Mouse (Mus musculus) liver, embryonic 15.5 days (tissue): ENCODE measurements around the gene Ptgis. TPM values are rescaled to one million over a fixed set of nuclear protein-coding genes. Genes with fewer than 3 reads are reported as not detected.
A peak's percentile ranks its signal among the peaks of the same experiment; 100 is the strongest.

Experiments
- ATAC-seq: fragments of 200-750 bp; cut with Nextera tagmentation; 2 replicates; pipeline ENCODE4 v1.8.0; 2017; ENCODE audit warnings: moderate number of reproducible peaks, mild to moderate bottlenecking, moderate library complexity; ENCODE audit not compliant: insufficient read depth
- H3K27ac ChIP-seq: fragments of 300-500 bp; sonication (generic); replicated peaks from 2 replicates; pipeline ENCODE4 v1.5.1; 2015; ENCODE audit warnings: mild to moderate bottlenecking, inconsistent platforms
- H3K27me3 ChIP-seq: fragments of 300-500 bp; sonication (generic); 2 replicates; pipeline ENCODE4 v1.6.1; 2015; ENCODE audit warnings: mild to moderate bottlenecking, inconsistent platforms
- H3K36me3 ChIP-seq: fragments of 300-500 bp; sonication (generic); replicated peaks from 2 replicates; pipeline ENCODE4 v1.6.1; 2015; ENCODE audit warnings: moderate library complexity, mild to moderate bottlenecking, inconsistent platforms
- H3K4me1 ChIP-seq: fragments of 300-500 bp; sonication (generic); replicated peaks from 2 replicates; pipeline ENCODE4 v1.6.1; 2015; ENCODE audit warnings: inconsistent platforms
- H3K4me2 ChIP-seq: fragments of 300-500 bp; sonication (generic); 2 replicates; pipeline ENCODE4 v1.6.1; 2015; ENCODE audit warnings: moderate library complexity, mild to moderate bottlenecking, inconsistent platforms
- H3K4me3 ChIP-seq: fragments of 300-500 bp; sonication (generic); replicated peaks from 2 replicates; pipeline ENCODE4 v1.5.1; 2015; ENCODE audit warnings: mild to moderate bottlenecking, inconsistent platforms
- H3K9ac ChIP-seq: fragments of 300-500 bp; sonication (generic); 2 replicates; pipeline ENCODE4 v1.6.1; 2015; ENCODE audit warnings: moderate library complexity, mild to moderate bottlenecking, inconsistent platforms
- H3K9me3 ChIP-seq: fragments of 300-500 bp; sonication (generic); replicated peaks from 2 replicates; pipeline ENCODE4 v1.6.1; 2016; ENCODE audit warnings: inconsistent platforms
- WGBS: fragments of 180-500 bp; shearing (Covaris S2); methylation state at CpG from one replicate; pipeline ENCODE4 v1.1.7; 2015; ENCODE audit warnings: mixed read lengths; ENCODE audit not compliant: insufficient replicate concordance; 5-methylcytosine and 5-hydroxymethylcytosine counted together
- polyA plus RNA-seq: library from polyadenylated mRNA; unstranded; fragments of >200 nt; fragmentation: Nextera tagmentation; extraction: Ambion mirVana; gene quantifications from 2 replicates; pipeline ENCODE4 v1.2.1, GENCODE M21; 2015

The Ptgis gene
- polyA plus RNA-seq, result 1.1 and 1.3 TPM in 2 replicates

- H3K9me3 ChIP-seq, result 0 out of 2 replicates have a peak, but pooled peaks cover 6% of the 10 kb centered on the region
These were observed at the start of gene Ptgis for GRCm38 (mm10) chr2:167240008-167240964. TSS of gene Ptgis (minus strand) at chr2:167240604.

GRCm38 (mm10) chr2:167281461-167281860 is 41.1 kb upstream of the Ptgis start:
- WGBS, result 80% methylated on average over 13 of the region's 13 CpGs

More at GRCm38 (mm10) chr2:167240008-167240964, at the start of gene Ptgis:
- WGBS, result 4% methylated on average over 45 of the region's 45 CpGs
- ATAC-seq, result no peak
- H3K4me3 ChIP-seq, result peak within 1 kb of the TSS; percentile 15
- H3K36me3 ChIP-seq, result no peaks in the 10 kb centered on the region
- peak within 1 kb of the TSS; percentile 30 for H3K4me2 ChIP-seq
- no peak within 1 kb of the TSS for H3K9ac ChIP-seq
- H3K27ac ChIP-seq, result no peak within 1 kb of the TSS
- peaks cover 51% of the 10 kb centered on the region for H3K27me3 ChIP-seq
- peaks cover 4% of the 10 kb centered on the region; the same call in 1 of the 2 replicates for H3K4me1 ChIP-seq

GRCm38 (mm10) chr2:167280986-167281310 is 40.5 kb upstream of the Ptgis start:
- Histone ChIP-seq H3K4me1 (no peaks in the 10 kb centered on the region; the same call in 1 of the 2 replicates), H3K4me3 (no peak overlapping the region), H3K9me3 (no peaks in the 10 kb centered on the region), H3K4me2 (no peak overlapping the region), H3K27me3 (peaks cover 8% of the 10 kb centered on the region; the same call in 1 of the 2 replicates), H3K27ac (no peak overlapping the region), H3K36me3 (no peaks in the 10 kb centered on the region), H3K9ac (no peak overlapping the region)
- WGBS, result 71% methylated on average over 4 of the region's 4 CpGs
- ATAC-seq, result no peak

More at GRCm38 (mm10) chr2:167281461-167281860, 41.1 kb upstream of the Ptgis start:
- ATAC-seq, result no peak
- Histone ChIP-seq H3K9me3 (no peaks in the 10 kb centered on the region), H3K27ac (no peak overlapping the region), H3K36me3 (no peaks in the 10 kb centered on the region), H3K4me3 (no peak overlapping the region), H3K4me2 (no peak overlapping the region), H3K4me1 (no peaks in the 10 kb centered on the region; the same call in 1 of the 2 replicates), H3K27me3 (peaks cover 8% of the 10 kb centered on the region; the same call in 1 of the 2 replicates), H3K9ac (no peak overlapping the region)

GRCm38 (mm10) chr2:167280090-167280985 is 39.9 kb upstream of the Ptgis start:
- no peaks in the 10 kb centered on the region for H3K36me3 ChIP-seq
- H3K4me1 ChIP-seq, result no peaks in the 10 kb centered on the region; the same call in 1 of the 2 replicates
- H3K27me3 ChIP-seq, result peaks cover 8% of the 10 kb centered on the region; the same call in 1 of the 2 replicates
- no peak overlapping the region for H3K4me3 ChIP-seq
- H3K9me3 ChIP-seq, result no peaks in the 10 kb centered on the region
- ATAC-seq, result no peak
- 38% methylated on average over 26 of the region's 26 CpGs for WGBS
- no peak overlapping the region for H3K27ac ChIP-seq
- H3K4me2 ChIP-seq, result no peak overlapping the region
- no peak overlapping the region for H3K9ac ChIP-seq

GRCm38 (mm10) chr2:167278751-167279526 is 38.5 kb upstream of the Ptgis start:
- Histone ChIP-seq H3K27ac (no peak overlapping the region), H3K36me3 (no peaks in the 10 kb centered on the region), H3K4me1 (no peaks in the 10 kb centered on the region; the same call in 1 of the 2 replicates), H3K9ac (no peak overlapping the region), H3K4me3 (no peak overlapping the region), H3K27me3 (peaks cover 8% of the 10 kb centered on the region; the same call in 1 of the 2 replicates), H3K4me2 (no peak overlapping the region), H3K9me3 (no peaks in the 10 kb centered on the region)
- 0 out of 2 replicates have a peak, but pooled peaks have one; percentile 34 for ATAC-seq
- 48% methylated on average over 17 of the region's 17 CpGs for WGBS

- Histone ChIP-seq H3K9ac (no peak overlapping the region), H3K4me3 (no peak overlapping the region), H3K4me2 (no peak overlapping the region), H3K27ac (no peak overlapping the region), H3K9me3 (no peaks in the 10 kb centered on the region), H3K36me3 (no peaks in the 10 kb centered on the region), H3K27me3 (peaks cover 8% of the 10 kb centered on the region; the same call in 1 of the 2 replicates), H3K4me1 (no peaks in the 10 kb centered on the region; the same call in 1 of the 2 replicates)
- WGBS, result 59% methylated on average over 7 of the region's 7 CpGs
- ATAC-seq, result no peak
These were observed 37.6 kb upstream of the Ptgis start for GRCm38 (mm10) chr2:167278011-167278410.

- no peaks in the 10 kb centered on the region for H3K9me3 ChIP-seq
- WGBS, result 67% methylated on average over 13 of the region's 13 CpGs
These were observed 36.6 kb upstream of the Ptgis start for GRCm38 (mm10) chr2:167277026-167277425.

GRCm38 (mm10) chr2:167275856-167276255 is 35.5 kb upstream of the Ptgis start:
- no peaks in the 10 kb centered on the region; the same call in 1 of the 2 replicates for H3K4me1 ChIP-seq
- H3K9me3 ChIP-seq, result no peaks in the 10 kb centered on the region
- H3K36me3 ChIP-seq, result no peaks in the 10 kb centered on the region
- H3K4me2 ChIP-seq, result no peak overlapping the region
- H3K27ac ChIP-seq, result no peak overlapping the region
- 62% methylated on average over 10 of the region's 10 CpGs for WGBS
- H3K27me3 ChIP-seq, result peaks cover 8% of the 10 kb centered on the region; the same call in 1 of the 2 replicates
- no peak overlapping the region for H3K4me3 ChIP-seq
- no peak for ATAC-seq
- H3K9ac ChIP-seq, result no peak overlapping the region

More at GRCm38 (mm10) chr2:167277026-167277425, 36.6 kb upstream of the Ptgis start:
- Histone ChIP-seq H3K36me3 (no peaks in the 10 kb centered on the region), H3K9ac (no peak overlapping the region), H3K4me3 (no peak overlapping the region), H3K4me1 (no peaks in the 10 kb centered on the region; the same call in 1 of the 2 replicates), H3K27me3 (peaks cover 8% of the 10 kb centered on the region; the same call in 1 of the 2 replicates), H3K27ac (no peak overlapping the region), H3K4me2 (no peak overlapping the region)
- no peak for ATAC-seq

GRCm38 (mm10) chr2:167274713-167275465 is 34.5 kb upstream of the Ptgis start:
- Histone ChIP-seq H3K9me3 (no peaks in the 10 kb centered on the region), H3K27me3 (peaks cover 2% of the 10 kb centered on the region; the same call in 1 of the 2 replicates), H3K4me3 (no peak overlapping the region), H3K4me1 (no peaks in the 10 kb centered on the region), H3K4me2 (no peak overlapping the region), H3K9ac (no peak overlapping the region), H3K27ac (no peak overlapping the region), H3K36me3 (no peaks in the 10 kb centered on the region)
- WGBS, result 56% methylated on average over 10 of the region's 10 CpGs
- ATAC-seq, result no peak
